Mouse (Mus musculus): Measurements from ENCODE around the gene Glra2.
"Not testable (repeated sequence)": the region's sequence is repeated elsewhere in the genome, so short reads cannot be mapped to it uniquely, and the experiment has no call there.

The Glra2 gene

DNA sequence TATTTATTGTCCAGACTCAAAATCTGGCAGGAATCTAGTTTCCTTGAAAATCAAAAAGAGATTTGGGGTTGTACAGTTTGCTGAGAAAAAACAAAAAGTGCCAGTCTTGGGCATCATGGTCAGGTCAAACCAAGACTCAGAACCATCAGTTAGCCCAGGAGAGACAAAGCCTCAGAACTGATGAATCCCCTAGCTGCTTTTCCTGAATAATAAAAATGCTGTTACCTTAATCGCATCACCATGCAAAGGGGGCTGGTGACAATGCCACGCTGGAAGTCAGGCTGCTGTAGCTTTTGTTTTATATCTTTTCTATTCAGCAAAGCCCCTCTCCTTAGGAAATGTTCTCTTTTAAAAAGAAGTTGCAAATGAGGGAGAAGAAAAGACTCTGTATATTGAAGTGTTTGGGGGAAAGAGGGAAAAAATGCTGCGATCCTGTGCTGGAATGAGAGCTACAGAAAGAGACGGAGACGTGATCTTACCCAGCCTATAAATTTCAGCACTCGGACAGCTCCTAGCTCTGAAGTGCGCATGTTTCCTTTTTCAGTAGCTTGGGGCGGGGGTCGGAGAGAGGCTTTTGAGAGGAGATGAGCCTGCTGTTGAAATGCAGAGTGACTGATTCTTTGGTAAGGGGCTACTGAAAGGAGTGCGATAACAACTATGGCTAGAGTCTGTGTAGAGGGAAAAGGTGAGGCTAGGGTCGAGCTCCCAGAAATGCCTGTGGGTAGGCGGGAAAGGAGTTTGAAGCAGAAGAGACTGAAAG lies at the start of gene Glra2:
TSS of gene Glra2 (minus strand) at position 455 of the 760 bp plus-strand sequence.
- no peak for DNase-seq (ENCODE audit: low spot score)

DNA sequence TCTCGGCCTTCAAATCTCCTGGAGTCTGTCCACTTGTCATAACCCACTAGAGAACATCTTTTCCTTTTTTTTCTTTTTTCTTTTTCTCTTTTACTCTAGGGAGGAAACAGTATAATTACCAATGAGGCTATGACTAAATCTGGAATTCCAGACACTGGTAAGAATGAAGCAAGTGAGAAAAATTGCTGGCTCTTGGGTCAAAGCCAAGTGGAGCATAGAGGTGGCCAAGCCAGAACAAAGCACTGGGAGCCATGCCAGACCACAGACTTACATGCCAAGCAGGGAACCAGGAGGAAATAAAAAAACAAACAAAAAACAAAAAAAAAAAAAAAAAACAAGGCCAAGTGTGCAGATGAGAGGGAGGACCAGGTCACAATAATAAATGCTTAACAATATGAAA lies 35.6 kb upstream of the Glra2 start:
- DNase-seq (ENCODE audit: low spot score): peak; percentile 11

DNA sequence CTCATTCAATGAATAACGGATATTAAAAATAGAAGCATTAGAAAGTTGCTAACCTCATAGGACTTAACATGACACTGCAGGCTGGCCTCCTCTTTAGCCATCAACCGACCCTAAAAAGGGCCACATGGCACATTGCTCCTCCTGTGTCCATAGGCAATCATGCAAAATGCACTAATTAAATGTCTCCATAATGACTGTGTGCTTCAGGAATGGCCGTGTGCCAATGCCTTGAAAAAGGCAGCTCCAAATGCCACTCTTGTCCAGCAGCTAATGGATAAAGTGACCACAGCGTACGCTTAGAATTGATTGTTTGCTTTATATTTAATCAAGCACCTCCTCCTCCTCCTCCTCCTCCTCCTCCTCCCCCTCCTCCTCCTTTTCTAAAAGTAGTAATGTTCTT lies 17.4 kb upstream of the Glra2 start:
- DNase-seq (ENCODE audit: low spot score): no peak

DNA sequence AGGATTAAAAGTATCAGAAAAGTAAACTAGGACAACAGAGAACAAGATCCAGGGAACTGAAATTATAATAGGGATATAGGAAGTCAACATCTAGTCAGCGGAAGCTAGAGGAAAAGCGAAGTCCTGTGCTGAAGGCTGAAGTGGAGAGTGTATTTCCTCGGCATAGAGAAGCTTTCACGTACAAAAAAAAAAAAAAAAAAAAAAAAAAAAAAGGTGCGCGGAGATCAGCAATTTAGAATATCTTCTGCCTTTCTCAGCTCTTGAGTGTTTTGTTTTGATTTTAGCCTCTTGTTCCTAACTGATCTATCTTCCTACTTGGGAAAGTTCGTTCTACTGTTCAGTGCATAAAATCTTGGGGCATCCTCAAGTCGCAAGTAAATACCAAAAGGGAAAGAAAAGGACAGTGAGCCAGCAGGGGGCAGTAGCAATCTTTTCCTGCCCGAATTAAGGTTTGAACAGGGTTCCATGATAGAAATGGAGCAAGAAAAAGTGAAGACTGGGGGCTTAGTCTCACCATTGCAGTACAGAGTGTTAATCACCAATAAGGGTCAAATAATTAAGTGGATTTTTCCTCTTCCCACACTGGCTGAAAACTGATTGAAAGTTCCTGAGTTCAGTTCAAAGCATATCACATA lies 623 bp upstream of the Glra2 start:
- no peak for DNase-seq (ENCODE audit: low spot score)

DNA sequence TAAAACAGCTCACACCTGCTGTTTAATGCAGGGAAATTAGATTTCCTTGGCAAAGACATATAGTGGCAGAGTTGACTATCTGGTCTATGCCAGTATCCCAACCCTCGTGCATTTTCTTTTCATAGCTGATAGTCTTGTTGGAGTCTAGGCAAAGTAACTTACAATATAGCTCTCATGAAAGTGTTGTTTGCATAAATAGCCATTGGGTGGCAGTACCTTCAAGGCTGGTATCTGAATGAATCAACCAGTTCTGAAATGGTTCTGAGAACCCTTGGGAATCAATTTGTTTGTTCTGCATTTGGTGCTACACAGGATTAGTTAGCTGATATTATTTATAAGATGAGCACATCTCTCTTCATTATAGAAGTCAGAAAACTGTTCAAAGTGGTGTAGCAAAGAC lies 133.6 kb downstream of the Glra2 start:
- no peak for DNase-seq (ENCODE audit: low spot score)

DNA sequence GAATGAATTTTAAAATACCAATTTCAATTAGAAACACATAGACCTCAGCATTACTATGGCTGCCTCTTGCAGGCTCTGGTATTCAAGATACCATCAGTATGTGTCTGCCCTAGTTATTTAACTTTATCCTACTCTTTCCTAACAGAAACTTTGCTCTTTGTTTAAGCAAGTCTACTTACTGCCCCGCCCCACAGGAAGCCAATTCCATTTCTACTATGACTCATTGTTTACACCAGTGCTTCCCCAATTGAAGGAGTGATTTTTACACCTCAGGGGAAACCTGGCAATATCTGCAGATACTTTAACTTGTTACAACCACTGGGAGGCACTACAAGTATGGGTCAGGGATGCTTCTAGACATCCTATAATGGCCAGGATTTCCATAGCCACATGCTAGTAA lies 136.0 kb downstream of the Glra2 start:
- no peak for DNase-seq (ENCODE audit: low spot score)

DNA sequence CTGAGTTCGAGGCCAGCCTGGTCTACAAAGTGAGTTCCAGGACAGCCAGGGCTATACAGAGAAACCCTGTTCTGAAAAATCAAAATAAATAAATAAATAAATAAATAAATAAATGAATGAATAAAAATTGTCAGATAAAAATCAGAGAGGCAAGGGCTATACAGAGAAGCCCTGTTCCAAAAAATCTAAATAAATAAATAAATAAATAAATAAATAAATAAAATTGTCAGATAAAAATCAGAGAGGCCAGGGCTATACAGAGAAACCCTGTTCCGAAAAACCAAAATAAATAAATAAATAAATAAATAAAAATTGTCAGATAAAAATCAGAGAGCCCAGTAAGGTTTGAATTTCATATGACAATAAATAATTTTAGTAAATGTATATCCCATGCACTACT lies 144.2 kb downstream of the Glra2 start:
- not testable (repeated sequence) for DNase-seq (ENCODE audit: low spot score)

DNA sequence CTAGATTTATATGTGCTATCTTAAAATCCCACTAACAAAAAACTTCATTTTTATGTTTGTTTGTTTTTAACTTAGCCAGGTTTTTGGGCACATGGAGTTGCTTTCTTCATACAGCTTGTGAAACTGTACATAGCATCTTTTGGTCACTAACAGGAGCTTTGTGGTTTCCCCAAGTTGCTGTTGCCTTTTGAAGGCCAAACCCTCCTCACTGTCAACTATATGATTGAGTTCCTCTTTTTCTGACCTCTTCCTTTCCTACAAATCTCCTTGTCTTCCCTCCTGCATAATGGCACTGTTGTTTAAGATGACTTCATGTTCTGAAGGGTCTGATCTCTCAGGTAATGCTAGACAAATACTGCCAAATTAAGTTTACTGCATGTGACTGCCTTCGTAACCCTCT lies 170.6 kb downstream of the Glra2 start:
- no peak for DNase-seq (ENCODE audit: low spot score)

DNA sequence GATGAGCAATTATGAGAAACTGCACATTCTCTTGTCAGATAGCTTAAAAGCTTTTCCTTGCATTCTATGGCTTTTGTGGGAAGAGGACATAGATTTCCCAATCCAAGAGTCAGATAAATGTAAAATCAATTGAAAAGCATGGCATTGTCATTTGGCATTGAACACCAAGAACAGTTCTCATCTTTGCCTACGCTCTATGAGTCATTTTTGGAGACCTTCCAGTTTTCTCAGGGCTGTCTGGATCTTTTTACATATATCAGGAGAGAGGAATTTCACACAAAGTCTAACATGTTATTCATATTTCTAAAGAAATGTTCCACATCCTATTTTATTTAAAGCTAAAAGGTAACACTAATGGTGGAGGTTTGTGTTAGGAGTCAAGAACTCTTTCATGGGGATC lies 223.0 kb downstream of the Glra2 start:
- no peak for DNase-seq (ENCODE audit: low spot score)

Measured in urinary bladder, postnatal 25 days (tissue).